Mouse (Mus musculus): Measurements from ENCODE around the gene Grik2.
"Not testable (repeated sequence)": the region's sequence is repeated elsewhere in the genome, so short reads cannot be mapped to it uniquely, and the experiment has no call there.

Grik2 gene

DNA sequence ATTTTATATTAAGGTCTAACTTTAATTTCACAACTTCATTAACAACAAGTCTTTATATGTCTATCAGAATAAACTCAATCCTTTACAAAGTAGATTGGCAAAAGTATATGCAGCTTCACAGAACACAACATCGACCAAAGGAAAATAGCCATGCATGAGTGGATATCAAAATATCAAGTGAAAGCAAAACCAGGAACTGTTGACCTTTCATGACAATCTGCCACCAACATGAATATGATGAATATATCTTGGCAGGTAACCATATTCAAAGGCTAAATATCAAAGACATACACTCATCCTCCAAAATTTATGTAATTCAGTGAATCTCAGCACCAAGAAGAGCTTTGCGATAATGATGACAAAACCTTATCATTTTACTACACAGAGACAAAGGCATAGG, 141.4 kb downstream of the Grik2 start:
- DNase-seq (ENCODE audit: low spot score in 2 of 2) = no peak

DNA sequence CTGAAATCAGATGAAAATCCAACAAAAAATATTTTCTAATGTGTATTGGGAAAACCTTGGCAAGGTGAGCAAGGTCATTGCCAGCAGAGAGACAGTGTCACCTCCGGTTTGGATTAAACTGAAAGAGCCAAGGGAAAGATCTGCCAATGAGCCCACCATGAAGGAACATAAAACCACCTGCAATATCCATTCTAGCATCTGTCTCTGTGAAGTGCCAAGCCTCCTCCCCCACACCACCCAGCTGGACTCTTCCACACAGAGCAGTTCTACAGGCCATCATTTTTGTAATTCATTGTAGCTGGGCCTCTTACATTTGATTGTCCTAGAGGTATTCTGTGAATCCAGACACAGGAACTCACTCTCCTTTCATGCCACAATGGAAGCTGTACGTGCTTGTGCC, 148.7 kb downstream of the Grik2 start:
- no peak for DNase-seq (ENCODE audit: low spot score in 2 of 2)

DNA sequence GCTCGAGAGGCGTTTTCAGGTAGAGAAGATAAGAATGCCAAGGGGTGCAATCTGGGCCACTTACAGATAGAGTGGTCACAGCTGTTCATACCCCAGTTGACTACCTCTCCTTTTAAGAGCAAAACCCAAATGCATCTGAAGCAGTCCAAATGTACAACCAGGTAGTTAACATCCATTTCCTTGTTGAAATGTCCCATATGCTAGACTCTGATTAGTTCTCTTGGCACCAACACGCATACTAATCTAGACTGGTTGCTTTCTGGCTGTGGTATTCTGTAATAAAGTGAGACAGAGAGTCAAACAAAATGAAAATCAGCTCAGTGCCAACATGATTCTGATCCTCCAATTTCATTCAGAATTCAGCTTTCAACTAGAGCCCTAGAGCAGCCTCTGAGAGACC, 164.6 kb downstream of the Grik2 start:
- DNase-seq (ENCODE audit: low spot score in 2 of 2) = no peak

DNA sequence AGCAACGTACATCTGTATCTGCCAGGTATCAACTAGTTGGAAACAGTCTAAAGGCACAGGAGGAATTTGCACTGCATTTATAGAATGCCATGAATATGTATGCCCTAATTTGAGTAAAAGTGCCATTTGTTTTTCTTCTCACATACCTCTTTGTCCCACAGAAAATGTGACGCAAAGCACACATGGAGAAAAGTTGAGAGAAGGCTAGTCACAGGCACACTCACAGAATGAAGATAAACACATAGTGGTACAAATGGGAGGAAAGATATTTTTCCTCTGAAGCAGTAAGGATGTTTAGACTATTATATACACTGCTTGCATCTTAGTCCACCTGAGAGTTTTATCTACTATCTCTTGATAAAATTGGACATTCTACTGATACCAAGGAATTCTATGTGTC, 190.9 kb downstream of the Grik2 start:
- DNase-seq (ENCODE audit: low spot score in 2 of 2) = no peak

DNA sequence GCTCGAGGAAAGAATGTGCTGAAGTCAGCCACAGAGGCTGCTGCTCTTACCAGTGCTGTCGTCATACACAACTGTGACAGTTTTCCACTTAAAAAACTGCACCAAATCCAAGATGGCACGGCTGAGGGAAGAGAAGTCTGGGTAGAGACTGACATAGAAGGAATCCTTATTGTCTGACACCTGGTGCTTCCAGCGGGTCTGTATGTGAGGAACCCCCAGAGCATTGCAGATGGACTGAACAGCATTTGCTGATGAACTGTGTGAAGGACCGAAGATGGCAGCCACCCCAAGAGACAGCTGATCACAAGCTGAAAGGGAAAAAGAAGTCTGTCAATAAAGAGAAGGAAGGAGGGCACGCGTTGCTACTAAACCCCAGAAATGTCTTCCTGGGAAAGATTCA, 215.1 kb downstream of the Grik2 start:
- DNase-seq (ENCODE audit: low spot score in 2 of 2) = no peak

DNA sequence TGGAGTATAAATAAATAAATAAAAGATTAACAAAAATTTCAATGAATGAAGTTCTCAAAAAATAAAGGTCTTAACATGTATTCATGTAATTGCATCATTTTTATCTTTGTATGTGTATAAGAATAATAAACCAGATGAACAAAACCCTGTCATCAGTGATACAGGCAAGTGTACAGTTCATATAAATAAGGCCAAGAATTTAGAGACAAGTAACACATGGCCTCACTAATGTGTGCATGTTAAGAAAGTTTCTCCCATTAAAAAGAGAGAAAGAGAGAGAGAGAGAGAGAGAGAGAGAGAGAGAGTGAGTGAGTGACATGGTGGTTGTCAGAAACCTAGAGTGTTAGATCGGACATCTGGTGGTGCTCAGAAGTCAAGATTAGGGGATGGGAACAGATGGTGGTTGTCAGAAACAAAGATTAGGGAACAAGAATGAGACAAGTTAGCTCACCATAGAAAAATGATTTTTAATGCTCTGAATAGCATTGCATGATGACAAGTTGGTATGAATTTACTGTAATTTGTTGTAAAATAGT, 228.6 kb downstream of the Grik2 start:
- no peak for DNase-seq (ENCODE audit: low spot score in 2 of 2)

DNA sequence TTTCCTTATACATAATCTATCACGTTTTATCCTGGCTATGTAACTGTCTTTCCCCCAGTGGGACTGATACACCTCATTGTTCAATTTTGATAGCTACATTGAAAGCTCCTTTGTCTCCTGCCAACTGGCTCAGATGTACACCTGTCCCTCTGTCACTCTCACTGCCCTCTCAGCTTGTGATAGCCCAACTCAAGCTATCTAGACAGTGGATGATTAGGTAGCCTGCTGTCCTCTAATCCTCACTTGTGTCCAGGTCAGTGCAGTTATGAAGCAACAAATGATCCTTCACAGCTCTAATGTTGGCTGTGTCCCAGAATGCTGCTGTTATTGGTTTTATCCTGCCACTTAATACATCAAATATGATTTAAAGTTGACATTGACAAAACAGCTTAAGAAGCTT, 246.3 kb downstream of the Grik2 start:
- no peak for DNase-seq (ENCODE audit: low spot score in 2 of 2)

DNA sequence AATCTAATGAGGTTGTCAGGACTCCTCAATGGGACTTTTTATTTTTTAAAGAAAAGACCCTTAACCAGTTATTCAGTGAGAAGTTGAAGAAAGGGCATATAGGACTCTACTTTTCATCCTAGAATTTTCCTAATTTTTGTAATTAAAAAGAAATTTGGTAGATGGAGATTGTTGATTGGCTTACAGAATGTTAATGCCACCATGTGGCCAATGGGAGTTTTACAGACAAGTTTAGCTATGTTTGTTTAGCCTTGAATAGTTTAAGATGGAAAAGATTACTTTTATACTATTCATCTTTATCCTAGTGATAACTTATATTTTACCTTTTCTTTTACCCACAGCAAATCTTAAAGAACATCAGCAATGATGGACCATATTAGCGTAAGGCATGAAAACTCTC, 268.8 kb downstream of the Grik2 start:
- no peak for DNase-seq (ENCODE audit: low spot score in 2 of 2)

DNA sequence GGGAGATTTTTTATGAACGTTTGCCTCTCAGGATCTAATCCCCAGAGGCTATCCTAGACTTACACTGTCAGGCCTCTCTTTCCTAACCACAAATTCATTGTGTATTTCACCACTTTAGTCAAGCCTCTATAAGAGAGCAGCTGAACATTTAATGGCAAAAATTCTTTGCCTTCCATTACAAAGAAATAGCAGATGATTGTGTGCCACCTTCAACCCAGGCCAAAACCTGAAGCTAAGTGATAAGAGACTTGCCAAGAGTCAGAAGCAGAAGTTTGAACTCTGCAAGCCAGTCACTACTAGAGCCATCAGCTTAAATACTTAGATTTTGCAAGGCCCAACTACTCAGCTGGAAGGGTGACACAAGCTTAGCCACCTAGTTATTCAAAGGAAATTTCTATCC, 287.9 kb downstream of the Grik2 start:
- no peak for DNase-seq (ENCODE audit: low spot score in 2 of 2)

DNA sequence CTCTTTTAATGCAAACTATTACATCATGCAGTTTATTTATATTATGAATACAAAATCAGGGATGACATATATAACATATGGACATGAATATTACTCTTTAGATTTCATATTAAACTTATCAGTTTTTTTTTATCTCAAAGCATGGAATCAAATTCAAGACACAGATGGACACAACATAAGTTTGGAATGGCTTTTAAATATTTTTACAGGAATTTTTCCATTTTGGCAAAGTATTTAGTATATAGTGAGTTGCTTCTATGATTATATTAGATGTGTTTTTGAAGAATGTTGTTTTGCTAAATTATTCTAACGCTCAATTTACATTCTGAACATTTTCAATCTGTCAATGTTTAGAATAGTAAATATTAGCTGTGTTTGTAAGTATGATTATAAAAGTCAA, 291.3 kb downstream of the Grik2 start:
- no peak for DNase-seq (ENCODE audit: low spot score in 2 of 2)

DNA sequence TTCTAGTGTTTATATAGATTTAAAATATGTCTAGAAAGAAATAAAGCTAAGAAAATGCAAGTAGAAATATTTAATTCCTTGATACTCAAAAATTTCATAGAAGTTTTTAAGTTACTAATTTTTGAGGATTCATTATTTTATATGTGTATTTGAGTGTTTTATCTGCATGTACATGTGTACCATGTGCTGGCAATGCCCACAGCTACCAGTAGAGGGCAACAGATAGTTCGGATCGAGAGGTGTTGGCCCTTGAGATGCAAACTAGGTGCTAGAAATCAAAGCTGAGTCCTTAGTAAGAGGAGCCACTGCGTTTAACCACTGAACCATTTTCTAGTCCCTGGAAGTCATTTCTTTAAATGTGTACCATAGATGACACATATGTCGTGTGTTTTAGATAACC, 307.1 kb downstream of the Grik2 start:
- DNase-seq (ENCODE audit: low spot score in 2 of 2) = no peak

DNA sequence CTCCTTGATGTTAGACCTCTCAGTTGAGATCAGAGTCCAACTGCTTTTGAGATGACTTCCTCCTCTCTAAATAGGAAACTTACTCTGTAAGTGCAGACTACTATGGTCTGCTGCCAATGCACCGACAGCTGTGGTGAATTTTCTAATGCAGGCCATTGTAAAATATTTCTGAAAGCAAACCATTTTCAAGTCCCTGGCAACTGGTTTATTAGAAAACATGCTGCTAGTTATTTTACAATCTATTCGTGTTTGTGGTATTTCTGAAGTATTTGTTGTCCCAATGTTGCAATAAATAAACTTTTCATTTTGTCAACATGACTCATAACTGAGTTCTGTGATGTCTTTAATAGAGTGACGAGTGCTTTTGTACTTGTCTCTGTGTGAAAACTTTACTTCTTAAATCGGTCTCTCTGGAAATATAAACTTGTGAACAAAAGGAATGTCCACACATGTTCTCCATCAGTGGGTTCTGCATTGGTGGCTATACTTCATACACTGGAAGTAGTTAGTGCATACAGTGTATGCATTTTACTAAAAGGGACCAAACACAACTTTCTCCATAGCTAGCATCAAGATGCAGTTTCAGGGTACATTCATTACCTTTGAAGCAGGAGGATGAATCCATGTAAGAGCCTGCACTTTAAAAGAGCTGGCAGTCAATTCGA, 308.3 kb downstream of the Grik2 start:
- DNase-seq (ENCODE audit: low spot score in 2 of 2) = no peak

DNA sequence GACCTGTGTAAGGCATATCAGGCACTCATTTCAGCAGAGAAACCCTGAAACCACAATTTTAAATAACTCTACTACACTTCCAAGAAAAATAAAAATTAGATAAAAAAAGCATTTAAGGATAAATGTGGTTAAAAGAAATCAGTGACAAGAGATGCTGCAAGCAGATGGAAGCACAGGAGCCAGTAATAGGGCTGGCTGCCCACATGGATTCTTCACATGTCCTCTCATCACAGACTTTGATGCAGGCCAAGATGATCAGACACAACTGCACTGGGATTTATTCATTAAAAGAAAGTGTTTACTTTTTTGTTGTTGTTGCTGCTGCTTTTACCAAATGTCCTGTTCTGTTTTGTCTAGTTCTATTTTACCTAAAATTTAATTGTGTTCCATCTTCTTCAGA, 315.0 kb downstream of the Grik2 start:
- no peak for DNase-seq (ENCODE audit: low spot score in 2 of 2)

DNA sequence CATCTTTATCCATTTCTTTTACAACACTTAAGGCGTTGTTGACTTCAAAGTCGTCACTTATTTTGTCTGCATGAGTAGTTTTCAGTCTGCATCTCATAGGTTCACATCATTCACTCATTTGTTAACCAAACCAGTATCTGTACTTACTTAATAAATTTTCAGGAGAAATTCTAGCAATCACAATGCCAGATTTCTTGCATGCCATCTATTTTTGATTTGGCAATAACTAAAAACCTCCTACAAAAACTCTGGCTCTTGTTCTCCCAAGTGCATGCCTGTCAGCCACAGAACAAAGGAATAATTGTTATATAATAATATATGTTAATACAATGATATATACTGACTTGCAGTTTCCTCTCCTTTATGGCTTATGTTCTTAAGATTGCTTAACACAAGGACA, 331.8 kb downstream of the Grik2 start:
- no peak for DNase-seq (ENCODE audit: low spot score in 2 of 2)

DNA sequence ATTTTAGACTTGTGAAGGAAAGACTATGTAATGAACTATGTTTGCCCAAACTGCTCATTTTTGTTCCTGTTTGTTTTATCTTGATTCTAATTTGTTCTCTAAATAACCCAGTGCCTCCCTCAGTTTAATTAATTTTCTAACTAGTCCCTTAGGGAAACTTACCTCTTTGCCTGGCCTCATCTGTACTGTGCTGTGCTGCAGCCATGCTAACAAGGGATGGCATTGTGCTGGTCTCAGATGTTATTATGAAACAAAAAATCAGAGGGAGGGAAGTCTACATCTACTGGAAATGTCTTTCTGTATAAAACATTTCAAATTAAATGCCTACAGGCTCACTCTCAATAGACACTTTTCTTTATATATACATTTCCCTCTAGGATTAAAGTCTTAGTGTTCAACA, 335.0 kb downstream of the Grik2 start:
- no peak for DNase-seq (ENCODE audit: low spot score in 2 of 2)

DNA sequence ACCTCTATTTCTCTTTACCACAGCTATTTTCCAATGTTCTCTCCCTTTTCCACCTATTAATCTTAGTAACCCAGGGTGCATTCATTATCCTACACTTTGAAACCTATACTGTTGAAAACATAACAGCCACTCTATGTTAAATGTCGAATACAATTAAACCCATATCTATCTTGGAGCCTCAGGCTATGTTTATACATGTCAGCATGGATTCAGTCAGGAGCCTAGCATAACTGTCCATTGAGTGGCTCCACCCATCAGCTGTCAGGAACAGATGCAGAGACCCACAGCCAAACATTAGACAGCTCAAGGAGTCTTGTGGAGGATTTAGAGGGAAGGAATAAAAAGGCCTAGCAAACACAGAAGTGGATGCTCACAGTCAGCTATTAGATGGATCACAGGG, 347.2 kb downstream of the Grik2 start:
- DNase-seq (ENCODE audit: low spot score in 2 of 2) = no peak

DNA sequence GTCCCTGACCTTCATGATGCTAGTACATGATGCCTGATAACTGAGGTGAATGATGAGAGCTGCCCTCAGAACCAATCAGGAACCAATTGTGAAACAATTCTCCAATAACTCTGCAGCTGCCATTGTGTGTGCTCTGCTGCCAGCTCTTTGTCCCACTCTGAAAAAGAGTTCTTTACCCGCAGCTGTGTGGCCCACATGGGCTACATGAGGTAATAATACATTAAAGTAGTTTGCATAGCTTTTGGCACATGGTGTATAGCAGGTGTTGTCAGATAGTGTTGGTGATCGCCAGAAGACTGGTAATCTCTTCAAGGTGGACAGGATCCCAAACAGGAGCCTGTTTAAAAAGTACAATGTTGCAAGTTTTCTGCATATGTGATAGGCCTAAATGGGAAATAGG, 351.5 kb downstream of the Grik2 start:
- no peak for DNase-seq (ENCODE audit: low spot score in 2 of 2)

DNA sequence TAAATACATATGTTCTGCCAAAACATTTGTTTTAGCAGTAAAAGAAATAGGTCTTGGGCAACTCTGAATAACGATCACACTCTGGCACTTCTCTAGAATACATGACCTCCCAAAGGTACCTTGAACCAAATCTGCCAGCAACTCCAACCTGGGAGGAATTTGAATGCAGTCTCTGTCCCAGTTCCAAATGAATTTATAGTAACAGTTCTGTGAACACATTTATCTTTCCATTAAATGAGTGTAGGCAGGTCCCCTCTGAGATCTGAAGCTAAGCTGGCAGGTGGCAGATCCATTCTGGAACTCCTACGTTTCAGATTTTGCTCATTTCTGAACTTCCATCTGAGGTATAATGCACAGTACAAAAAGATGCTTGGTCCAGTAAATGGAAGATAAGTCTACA, 352.3 kb downstream of the Grik2 start:
- DNase-seq (ENCODE audit: low spot score in 2 of 2) = no peak

DNA sequence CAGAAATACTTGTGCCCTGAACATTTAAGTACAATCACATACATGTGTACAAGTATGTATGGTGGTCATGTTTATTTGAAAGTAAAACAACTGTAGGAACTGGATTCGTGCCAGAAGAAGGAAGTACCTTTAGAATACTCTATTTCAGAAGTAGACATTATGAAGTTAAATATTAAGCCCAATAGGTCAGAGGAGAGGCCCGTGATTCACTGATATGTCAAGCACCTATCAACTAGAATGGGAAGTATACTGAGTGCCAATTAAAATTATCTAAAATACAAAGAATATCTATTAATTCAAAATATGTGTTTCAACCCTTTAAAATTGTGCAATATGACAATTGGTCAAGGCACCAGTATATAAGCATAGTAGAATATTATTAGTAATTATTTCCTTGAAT, 355.7 kb downstream of the Grik2 start:
- no peak for DNase-seq (ENCODE audit: low spot score in 2 of 2)

DNA sequence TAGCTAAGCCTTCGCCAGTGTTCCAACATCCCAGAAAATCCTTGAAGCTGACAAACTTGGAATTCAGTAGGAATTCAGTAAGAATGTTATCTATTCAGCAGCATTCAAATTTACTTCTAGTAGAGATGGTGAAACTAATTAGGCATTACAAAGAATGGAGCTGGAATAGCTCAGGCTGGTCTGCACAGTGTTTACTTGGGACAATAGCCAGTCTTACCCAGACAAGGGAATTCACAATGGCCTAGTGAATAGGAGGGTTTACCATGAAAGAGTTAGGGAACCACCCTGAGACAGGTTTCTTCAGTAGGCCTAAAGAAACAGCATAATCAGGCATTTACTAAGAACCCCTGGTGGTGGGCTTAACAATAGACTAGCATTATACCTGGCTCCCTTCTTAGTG, 371.4 kb downstream of the Grik2 start:
- not testable (repeated sequence) for DNase-seq (ENCODE audit: low spot score in 2 of 2)

DNA sequence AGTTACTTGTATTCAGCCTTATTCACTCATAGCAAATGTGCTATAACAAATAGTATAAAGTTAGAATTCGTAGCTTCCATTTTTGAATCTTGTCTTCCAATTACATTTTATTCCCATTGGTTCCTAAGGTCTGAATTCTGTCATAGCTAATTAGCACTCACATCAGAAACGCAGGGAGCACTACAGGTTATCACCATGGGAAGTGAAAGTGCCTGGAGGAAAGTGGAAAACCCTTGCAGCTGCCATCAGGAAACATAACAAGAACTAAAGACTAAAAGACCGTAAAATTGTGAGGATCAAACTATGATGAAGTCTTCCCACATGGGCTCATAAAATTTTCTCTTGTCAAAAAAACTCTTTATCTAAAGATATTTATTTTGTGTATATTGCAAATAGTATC, 405.6 kb downstream of the Grik2 start:
- DNase-seq (ENCODE audit: low spot score in 2 of 2) = no peak

DNA sequence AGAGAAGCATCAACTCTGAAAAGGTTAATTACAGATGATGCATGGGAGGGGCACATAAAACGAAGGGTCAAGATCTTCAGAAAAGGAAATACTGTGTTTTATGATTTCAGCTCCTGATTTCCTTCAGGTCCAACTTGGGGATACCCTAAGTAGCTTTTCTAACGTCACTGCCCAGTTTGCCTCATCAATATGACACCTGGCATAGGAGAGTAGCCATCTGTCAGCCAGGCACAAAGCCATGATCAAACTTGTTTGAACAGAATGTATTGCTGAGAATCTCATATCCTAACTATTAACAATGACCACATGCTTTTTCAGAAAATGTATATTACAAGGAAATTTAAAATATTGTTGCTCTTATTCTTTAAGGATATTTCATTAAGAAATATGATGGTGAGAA, 406.7 kb downstream of the Grik2 start:
- DNase-seq (ENCODE audit: low spot score in 2 of 2) = no peak

DNA sequence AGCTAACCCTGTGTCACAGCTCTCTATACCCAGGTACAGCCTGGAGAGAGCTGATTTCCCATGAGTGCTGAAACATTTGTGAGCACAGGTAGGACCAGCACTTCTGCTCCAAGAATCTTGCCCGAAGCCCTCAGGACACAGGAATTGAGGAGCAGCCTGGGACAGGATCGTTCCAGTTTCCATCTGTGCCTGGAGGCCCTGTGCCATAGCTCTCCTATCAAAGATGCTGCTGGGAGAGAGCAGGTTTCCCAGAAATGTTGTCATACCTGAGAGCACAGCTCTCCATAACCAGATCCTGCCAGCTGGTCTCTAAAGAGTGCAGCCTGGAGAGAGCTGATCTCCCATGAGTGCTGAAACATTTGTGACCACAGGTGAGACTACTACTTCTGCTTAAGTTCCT, 420.0 kb downstream of the Grik2 start:
- no peak for DNase-seq (ENCODE audit: low spot score in 2 of 2)

DNA sequence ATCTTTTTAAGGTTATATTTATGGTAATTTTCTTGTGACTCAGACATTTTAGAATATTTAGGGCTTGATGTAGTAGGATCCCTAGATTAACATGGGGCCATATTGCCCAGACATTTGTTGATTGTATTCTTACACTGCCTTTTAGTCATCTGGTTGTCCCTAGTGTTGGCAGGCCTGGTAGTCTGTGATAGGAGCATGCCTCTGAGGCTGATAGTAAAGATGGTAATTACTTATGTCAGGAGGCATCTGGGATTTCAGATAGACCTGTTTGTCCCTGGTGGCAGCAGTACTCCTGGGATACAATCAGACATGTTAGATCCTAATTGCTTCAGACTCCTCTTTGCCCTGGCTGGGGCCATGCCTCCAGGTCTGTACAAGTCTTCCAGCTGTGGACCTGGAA, 423.3 kb downstream of the Grik2 start:
- no peak for DNase-seq (ENCODE audit: low spot score in 2 of 2)

Data from natural killer cell, adult 2 months (primary cell).